Mouse (Mus musculus) v-Abl transformed pro-B cells (cell line): ENCODE measurements around the gene Gm45021.

Experiments
- in situ Hi-C, 2 experiments: fragments of 400-800 bp; cut with MboI; formaldehyde crosslinking; loops; one replicate each; pipeline ENCODE4 v1.15.1; 2025; ENCODE audit not compliant: unreplicated experiment in 2 of 2

Gm45021 gene

DNA sequence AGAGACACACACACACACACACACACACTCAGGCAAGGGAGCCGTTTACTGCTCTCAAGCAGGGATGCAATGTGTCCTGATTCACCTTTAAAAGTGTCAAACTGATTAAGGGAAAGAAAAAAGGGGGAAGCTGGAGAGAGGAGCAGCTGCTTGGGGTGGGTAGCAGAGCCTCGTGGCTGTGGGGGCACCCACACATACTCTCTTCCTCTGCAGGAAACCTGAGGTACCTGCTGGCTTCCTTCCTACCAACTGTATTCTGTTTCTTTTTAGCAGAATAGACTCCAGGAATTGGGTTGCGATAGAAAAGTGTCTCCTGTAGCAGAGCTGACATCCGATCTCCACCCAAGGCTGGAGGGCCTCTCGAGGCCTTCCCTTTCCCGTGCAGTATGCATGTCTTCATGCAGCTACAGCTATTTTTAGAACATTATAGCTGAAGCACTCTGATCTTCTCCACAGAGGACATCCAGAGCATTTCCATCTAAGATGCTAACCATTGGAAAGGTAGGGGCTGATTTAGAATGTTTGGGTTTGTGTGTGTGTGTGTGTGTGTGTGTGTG is at the start of gene Gm45021:
TSS of gene Gm45021 (plus strand) at position 417 of the 557 bp plus-strand sequence.
- in situ Hi-C loops = no loop called here

DNA sequence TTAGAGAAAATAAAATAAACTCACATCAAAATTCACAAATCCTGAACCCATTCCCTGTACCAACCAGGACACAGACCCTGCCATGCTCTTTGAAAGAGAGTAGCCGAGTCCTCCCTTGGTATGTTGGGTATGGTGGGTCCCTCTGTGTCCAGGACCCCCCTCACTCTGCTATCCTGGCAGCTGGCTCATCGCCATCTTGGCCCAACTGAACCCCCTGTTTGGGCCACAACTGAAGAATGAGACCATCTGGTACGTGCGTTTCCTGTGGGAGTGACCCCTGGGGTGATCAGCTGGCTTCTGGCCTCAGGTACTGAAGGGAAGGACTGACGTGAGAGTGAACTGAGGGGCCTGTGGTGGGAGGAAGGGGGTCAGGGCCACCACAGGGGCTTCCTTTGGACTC is 49.5 kb upstream of the Gm45021 start:
- in situ Hi-C loops = loop anchor here (5.0 to 25.0 kb wide), 8 partner anchors 102 to 855 kb away; partner anchors contain the start of genes Doxl2 (in 1 of the 2), Gimap3 (in 1 of the 2) and Stk31 (in 1 of the 2)

DNA sequence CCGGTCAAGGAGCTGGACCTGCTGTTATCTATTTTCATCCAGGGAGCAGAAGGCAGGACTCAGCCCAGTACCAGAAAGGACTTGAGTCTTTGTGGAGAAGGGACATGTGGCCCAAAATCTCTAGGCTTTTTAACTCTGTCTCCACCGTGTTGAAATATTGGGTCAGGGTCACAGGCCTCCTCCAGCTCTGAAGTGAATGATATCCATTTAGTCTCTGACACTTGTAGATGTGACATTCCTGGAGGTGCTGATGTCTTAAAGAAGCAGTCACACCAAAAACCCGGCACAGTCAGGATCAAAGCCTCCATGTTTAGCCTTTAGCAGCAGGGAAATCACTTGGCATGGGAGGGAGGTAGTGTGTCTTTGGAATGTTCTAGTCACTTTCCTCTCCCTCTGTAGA is 48.7 kb upstream of the Gm45021 start:
- in situ Hi-C loops = loop anchor here (5.0 to 25.0 kb wide), 6 partner anchors 234 to 854 kb away; partner anchors contain the start of genes Doxl2 (in 1 of the 2), Gimap3 (in 1 of the 2) and Stk31 (in 1 of the 2)

DNA sequence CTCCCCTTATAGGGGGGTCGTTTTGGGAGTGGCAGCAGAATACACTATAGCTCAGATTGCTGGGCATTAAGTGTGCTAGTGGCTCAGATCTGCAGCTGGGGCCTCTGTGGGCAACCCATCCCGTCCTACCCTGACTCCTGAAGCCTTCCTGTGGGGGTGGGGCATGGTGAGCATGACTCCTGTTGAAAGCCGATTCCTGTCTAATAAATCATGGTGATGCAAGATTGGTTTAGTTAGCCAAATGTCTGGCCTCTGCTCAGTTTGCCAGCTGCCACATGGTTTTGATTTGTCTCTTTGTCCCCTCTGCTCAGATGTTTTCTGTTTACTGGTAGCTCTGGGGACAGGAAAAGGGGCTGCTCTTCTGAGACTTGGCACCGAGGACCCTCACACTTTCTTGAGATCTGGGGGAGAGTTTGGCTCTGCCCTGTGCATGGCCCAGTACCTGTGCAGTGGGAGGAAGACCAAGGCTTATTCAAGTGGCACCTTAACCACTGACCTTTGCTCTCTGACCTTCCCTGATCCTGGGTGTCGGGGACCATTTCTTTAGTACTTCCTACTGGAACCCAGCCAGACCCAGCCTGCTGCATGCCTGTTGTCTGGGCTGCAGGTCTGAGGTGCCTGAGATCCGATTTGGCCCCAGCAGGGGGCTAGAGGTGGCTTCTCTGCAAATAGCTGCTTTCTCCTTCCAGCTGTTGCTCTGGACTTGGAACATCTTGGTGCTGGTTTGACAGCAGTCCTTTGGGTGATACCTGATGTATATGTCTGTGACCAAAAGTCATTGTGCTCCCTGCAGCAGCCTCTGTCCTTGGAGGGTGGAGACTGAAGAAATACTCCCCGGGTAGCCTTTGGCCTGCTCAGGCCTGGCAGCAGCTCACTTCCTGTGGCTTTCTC is 47.6 kb upstream of the Gm45021 start:
- in situ Hi-C loops = loop anchor here (5.0 to 25.0 kb wide), 6 partner anchors 233 to 853 kb away; partner anchors contain the start of genes Doxl2 (in 1 of the 2), Gimap3 (in 1 of the 2) and Stk31 (in 1 of the 2)

DNA sequence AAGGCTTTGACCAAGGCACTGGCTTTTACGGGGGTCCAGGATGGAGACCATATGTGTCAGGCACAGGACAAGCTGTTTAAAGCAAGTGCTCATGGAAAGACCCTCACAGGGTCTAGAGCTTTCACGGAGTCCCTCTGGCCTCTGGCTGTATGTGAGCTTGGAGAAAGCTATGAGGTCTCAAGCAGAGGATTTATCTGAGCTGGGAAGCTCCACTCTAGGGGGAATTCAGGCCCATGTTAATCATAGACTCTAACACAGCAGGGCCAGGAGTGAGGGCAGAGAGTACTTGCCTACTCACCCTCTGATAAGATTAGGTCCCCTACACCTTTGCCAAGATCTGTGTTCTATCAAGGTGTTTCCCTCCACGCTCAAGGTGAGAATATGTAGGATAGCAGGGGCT is 46.8 kb upstream of the Gm45021 start:
- in situ Hi-C loops = loop anchor here (5.0 to 25.0 kb wide), 6 partner anchors 232 to 852 kb away; partner anchors contain the start of genes Doxl2 (in 1 of the 2), Gimap3 (in 1 of the 2) and Stk31 (in 1 of the 2)

DNA sequence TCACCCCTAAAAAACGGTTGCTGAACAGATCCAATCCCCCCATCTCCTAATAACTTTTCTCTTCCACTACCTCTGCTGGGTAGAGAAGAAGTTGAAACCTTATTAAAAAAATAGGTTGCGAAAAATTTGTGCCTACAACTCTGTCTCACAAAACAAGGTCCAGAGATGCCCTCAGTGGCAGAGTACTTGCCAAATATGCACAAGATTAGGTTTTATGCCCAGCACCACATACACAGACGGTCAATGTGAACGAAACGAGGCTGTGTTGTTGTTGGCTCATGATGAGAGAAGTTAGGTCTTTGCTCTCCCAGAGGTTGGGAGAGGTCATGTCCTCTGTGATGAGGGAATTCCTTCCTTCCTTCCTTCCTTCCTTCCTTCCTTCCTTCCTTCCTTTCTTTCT is 44.2 kb upstream of the Gm45021 start:
- in situ Hi-C loops = loop anchor here (5.0 to 25.0 kb wide), 6 partner anchors 97 to 850 kb away; partner anchors contain the start of genes Doxl2 (in 1 of the 2), Gimap3 (in 1 of the 2) and Stk31 (in 1 of the 2)

DNA sequence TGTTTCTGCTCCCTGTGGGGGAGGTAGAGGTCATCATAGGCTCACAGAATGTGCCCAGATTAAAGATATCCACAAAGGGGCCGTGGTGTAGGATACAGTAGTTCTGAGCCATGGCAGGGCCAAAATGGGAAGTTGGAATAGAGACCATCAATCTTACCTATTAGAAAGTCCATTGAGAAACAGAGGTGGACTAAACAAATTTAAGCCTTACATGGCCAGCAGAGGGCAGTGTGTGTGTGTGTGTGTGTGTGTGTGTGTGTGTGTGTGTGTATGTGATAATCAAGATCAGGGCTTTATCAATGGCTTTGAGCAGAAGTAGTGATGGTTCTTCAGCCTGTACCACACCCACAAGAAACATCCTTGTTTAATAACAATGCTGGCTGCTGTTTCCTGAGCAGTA is 43.1 kb upstream of the Gm45021 start:
- in situ Hi-C loops = loop anchor here (5.0 to 25.0 kb wide), 6 partner anchors 96 to 849 kb away; partner anchors contain the start of genes Doxl2 (in 1 of the 2), Gimap3 (in 1 of the 2) and Stk31 (in 1 of the 2)

DNA sequence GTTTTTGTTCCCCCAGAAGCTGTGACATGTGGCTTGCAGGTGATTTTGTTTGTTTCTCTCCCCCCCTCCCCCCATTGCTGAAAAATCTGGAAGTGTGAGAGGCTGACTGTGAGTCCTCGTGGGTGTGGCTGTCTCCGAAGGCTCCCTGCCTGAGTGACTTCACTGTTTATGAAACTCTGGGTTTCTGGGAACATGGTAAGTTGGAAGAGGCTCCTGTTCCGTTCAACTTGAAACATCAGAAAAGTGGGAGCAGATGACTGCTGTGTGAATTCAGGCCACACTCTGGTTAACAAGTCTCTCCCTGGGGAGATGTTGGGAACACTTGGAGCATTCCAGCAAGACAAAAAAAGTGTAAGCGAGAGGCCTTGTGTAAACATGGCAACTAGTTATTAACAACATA is 42.6 kb upstream of the Gm45021 start:
- in situ Hi-C loops = loop anchor here (5.0 to 25.0 kb wide), 6 partner anchors 95 to 848 kb away; partner anchors contain the start of genes Doxl2 (in 1 of the 2), Gimap3 (in 1 of the 2) and Stk31 (in 1 of the 2)

DNA sequence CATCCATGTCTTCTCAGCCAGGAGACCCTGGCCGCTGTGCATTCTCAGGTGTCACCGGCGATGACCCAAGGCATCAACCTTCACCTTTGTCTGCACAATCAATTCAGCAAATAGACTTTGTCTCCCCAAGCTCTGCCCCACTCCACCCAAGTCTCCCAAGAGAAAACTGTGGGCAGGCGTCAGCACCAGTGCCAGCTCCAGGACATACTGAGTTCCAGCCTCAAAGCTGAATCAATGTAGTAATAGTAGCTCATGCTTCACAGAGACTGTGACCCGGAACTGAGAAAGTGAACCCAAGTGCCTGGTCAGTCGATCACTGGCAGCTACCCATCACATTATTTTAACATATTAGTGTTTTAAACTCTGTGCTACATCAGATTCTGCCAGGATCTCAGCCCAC is 41.1 kb upstream of the Gm45021 start:
- in situ Hi-C loops = loop anchor here (5.0 to 25.0 kb wide), 6 partner anchors 94 to 846 kb away; partner anchors contain the start of genes Doxl2 (in 1 of the 2), Gimap3 (in 1 of the 2) and Stk31 (in 1 of the 2)

DNA sequence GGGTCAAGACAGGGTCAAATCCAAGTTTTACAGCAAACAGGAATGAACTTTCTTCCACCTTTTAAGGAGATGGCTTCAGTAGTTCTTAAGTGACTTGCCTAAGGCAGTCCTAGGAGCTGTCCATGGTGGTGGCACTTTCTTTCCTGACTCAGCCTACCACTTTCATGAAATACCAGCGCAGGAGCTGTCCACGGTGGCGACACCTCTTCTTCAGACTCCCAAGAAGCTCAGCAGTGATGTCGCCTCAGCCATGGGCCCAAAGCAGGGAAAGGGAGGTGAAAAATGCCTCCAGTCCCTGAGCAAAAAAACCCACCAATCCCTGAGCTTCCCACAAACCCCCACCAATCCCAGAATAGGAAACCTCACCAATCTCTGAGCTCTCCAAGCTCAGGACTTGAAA is 36.5 kb upstream of the Gm45021 start:
- in situ Hi-C loops = loop anchor here in 1 of 2 experiments (5.0 kb wide), 1 partner anchor 219 kb away; the partner anchor contains the start of gene Gimap3

DNA sequence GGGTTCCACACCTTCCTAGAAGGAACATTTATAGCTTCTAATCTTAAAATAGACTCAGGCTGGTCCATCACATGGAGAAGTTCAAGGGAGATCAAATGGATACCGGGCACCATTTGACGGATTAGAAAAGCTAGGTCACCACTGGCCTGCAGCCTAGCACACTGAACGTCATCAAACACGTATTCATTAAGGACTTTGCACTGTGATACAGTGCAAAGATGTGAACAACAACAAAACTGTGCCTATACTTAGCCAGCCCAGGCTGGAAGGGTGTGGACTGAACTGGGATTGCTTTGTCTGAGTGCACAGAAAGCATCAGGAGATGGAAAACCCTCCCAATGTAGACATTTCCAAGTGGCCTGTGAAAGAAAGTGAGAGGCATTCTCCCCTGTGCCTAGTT is 35.6 kb upstream of the Gm45021 start:
- in situ Hi-C loops = loop anchor here in 1 of 2 experiments (5.0 kb wide), 1 partner anchor 218 kb away; the partner anchor contains the start of gene Gimap3

DNA sequence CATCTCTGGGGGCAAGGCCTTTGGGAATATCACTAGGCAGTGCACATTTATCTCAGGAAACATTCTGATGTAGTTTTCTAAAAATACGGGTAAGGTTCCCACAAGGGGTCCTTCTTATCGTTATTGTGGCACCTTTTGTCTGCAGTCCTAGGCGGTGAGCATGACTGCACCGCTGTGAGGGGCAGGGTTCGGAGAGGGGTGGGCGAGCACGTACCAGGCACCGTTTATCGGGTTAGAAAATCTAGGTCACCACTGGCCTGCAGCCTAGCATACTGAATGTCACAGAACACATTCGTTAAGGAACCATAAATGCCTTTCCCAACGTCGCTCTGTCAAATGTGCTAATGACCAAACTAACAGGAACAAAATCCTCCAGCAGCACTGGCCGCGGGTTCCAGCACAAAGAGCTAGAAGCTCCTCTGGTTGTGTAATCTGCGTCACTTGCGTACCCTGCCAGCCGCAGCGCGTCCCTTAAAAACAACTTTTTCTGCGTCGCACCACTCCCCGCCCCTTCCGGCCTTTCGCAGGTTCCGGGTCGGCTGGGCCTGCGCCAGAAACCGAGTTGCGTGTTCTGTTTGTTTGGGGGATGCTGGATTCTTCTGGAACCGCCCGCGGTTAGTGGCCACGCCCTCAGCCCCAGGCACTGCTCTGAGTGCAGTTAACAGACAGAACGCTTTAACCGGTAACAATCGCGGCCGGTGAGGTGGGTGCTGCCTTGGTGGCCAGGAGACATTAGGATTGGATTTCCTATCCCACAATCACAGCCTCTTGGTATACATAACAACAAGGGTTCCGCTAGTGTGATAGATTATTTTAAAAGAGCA is 34.9 kb upstream of the Gm45021 start, which contains the start of gene Lrrc61:
TSS of gene Lrrc61 (plus strand) at position 517 of the 824 bp plus-strand sequence.
- in situ Hi-C loops = loop anchor here in 1 of 2 experiments (5.0 kb wide), 1 partner anchor 218 kb away; the partner anchor contains the start of gene Gimap3

DNA sequence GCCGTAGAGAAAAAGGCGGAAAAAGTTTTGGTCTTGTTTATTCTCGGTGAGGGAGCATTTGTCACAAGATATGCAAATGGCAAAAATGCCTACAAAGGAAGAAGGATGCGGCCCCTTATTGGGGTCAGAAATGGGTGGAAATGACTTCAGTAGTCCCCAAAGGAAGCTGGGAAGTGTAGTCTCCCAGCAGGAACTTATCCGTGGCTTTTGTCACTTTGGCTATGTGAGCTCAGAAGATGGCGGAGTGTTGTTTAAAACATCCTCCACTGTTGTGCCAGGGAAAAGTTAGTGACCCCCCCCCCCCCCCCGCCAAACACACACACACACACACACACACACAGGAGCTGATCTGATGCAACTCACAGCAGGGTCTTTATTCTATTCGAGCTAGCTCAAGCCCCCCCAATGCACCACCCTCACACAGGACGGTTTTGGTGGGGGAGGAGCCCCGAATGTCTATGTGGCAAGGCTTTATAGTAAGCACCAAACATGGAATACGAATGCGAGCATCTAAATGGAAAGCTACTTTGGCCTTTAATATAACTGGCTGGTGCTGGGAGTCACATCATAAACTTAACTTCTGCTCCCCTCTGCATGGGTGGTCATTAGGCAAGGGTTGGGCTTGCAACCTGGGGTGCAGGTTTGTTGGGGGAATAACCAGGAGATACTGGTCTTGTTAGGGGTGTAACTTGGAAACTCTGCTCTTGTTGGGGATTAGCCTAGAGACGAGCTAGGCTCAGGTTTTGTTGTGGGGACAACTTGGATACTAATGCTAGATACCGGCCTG is 34.1 kb upstream of the Gm45021 start:
- in situ Hi-C loops = no loop called here

DNA sequence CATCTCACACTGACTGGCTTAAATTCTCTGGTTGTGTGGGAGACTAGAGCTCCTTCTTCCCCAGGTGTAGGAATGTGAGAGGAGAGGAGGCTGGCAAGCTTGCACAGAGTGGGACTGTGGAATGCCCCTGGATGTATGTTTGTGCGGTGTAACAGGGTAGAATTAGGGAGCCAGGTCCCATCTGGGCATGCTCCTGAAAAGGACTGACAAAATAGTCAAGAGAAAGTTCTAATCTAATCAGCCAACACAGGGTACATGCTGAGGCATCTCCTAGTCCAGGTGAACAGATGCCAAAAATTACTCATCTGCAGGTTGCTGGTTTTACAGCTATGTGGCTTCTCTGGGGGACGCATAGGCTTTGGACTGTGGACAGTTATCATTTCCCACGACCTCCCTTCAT is 33.5 kb upstream of the Gm45021 start:
- in situ Hi-C loops = no loop called here

DNA sequence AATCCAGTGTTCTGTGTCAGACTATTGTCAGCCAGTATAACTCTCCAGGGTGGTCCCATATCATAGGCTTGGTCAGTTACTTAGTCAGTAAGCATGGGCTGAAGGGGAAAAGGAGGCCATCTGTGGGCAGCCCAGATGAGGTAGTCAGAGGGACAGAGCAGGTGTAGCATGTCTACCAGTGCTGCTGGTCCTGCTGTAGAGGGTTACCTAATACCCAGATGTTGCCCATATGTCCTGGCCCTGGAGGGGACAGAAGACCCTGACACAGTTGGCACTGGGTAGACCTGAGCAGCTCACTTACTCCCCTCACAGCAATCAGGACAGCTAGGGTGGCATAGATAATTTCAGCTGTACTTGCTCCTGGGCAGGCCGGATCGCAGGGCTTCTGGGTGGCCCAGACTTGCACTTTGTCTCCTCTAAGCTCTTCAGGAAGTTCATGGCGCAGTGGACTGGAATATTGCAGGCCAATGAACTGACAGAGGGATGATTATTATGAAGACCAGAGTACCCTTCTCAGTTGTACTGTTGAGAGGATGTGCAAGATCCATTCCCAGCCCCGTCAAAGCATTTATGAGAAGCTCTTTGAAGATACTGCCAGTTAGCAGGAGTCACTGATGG is 23.6 kb upstream of the Gm45021 start:
- in situ Hi-C loops = no loop called here

DNA sequence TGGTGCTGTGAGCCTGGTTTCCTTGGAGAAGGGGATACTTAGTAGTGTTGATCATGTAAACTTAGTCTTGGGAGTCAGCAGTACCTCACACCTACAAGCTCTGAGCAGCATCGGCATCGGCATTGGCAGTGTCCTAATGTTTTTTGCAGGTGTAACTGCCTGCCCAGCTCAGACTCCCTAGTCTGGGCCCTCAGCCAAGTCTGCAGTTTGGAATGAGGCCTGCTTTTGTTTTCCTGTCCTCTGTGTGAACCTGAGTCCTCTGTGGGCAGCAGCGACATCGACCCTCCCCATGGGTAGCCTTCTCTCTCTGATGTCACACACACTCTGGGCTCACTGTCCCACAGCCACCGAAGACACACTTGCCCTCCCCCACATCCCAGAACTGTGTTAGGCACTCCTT is 23.1 kb upstream of the Gm45021 start:
- in situ Hi-C loops = no loop called here

DNA sequence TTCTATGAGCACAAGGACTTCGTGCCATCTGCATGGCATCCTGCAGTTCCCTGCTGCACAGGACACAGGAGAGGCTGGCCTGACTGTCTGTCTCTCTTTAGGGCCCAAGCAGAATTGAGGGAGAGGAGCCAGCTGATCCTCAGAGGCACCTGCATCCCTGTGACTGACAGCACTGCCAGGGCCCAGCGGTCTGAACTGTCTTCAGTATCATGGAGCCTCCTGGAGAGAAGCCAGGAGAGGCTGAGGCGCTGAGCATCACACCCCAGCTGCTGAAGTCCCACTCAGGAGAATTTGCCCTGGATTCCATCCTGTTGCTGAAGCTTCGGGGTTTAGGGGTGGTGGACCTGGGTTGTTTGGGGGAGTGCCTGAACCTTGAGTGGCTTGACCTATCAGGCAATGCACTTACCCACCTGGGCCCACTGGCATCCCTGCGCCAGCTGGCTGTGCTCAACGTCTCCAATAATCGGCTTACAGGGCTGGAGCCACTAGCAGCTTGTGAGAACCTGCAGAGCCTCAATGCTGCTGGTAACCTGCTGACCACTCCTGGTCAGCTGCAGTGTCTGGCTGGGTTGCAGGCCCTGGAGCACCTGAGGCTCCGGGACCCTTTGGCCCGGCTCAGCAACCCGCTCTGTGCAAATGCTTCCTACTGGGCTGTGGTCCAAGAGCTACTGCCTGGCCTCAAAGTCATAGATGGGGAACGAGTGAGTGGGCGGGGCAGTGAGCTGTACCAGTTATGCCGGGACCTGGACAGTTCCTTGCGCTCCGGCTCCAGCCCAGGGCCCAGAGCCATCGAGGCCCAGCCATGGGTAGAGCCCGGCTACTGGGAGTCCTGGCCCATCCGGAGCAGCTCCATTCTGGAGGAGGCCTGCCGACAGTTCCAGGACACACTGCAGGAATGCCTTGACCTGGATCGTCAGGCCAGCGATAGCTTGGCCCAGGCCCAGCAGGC is 21.1 kb upstream of the Gm45021 start:
- in situ Hi-C loops = no loop called here
